Comparison of ENCODE assay signal across 22 mouse cellular contexts in genomic region chr9:124013270-124013669, GRCm38 (mm10). TPM values are rescaled to one million over a fixed set of nuclear protein-coding genes. Genes with fewer than 3 reads are reported as not detected.
A peak's percentile ranks its signal among the peaks of the same experiment; 100 is the strongest.
DNase-seq lines count a peak whose midpoint lies in the region; ATAC-seq lines count a peak whose summit lies in the region.
"Had no signal": no experiment of that assay in that cellular context is flagged by ENCODE, and none has a peak within 500 bp of the region (broad histone marks: within the 10 kb centered on the region; RNA-seq: fewer than 3 reads in every experiment).

No protein-coding gene starts in this region.

- peak; percentile 52 for ATAC-seq in megakaryocyte, adult 5-6 weeks (ENCODE audit: poor library complexity, severe bottlenecking)
- 0 out of 2 replicates have a peak, but pooled peaks have one; percentile 56 for ATAC-seq in monocyte, adult 5-6 weeks (replicated peaks; ENCODE audit: insufficient number of reproducible peaks, low FRiP score, low TSS enrichment, poor library complexity, severe bottlenecking)
- ATAC-seq: activated CD4-positive, CD25-positive, alpha-beta regulatory T cell, adult 4 months; CD4-positive, CD25-positive, alpha-beta regulatory T cell, adult 4 months; Patski had no signal

- no peak for DNase-seq in Muller cell, postnatal 12 days (ENCODE audit: inconsistent ontology term)
- no peak for DNase-seq in layer of hippocampus, adult 11-12 months (ENCODE audit: low spot score)
- DNase-seq: adrenal gland, adult 2 months; adrenal gland, adult 8-10 months; adrenal gland, postnatal 10 days; adrenal gland, postnatal 14 days; adrenal gland, postnatal 25 days; adrenal gland, postnatal 36 days; B cell, adult 2 months; cerebellum, adult 11 months; cerebellum, adult 11-12 months; cerebellum, adult 18-20 months; cerebellum, adult 2 months had no signal

RNA-seq across cellular contexts. Expression of gene Ccr3, which starts 8.5 kb away (rescaled TPM):
- total RNA-seq in megakaryocyte, adult 5-6 weeks (2015) = 15.1 and 20.7 TPM in 2 replicates
- total RNA-seq in megakaryocyte, adult 5-6 weeks (2017) = 22.2 and 28.5 TPM in 2 replicates
- total RNA-seq in monocyte, adult 5-6 weeks (2017) = 1.6 to 124 TPM (median 118 TPM) in 3 replicates
- total RNA-seq: adrenal gland, adult 18-20 months; adrenal gland, adult 2 months; adrenal gland, adult 8-10 months; adrenal gland, postnatal 25 days; ES-E14; MEL had no signal

RNA-seq across cellular contexts. Expression of gene Ccr1l1, which starts 35.1 kb away (rescaled TPM):
- total RNA-seq in megakaryocyte, adult 5-6 weeks (2015) = 0.23 and 1.0 TPM in 2 replicates
- total RNA-seq in megakaryocyte, adult 5-6 weeks (2017) = 0.33 TPM in 1 of 2 replicates, not detected in the other
- not detected in 3 replicates for total RNA-seq in monocyte, adult 5-6 weeks (2017)
- total RNA-seq: adrenal gland, adult 18-20 months; adrenal gland, adult 2 months; adrenal gland, adult 8-10 months; adrenal gland, postnatal 10 days; adrenal gland, postnatal 14 days; adrenal gland, postnatal 25 days; adrenal gland, postnatal 36 days; adrenal gland, postnatal 4 days; ES-E14; MEL had no signal

RNA-seq across cellular contexts. Expression of gene Ccr1, which starts 44.8 kb away (rescaled TPM):
- 119 and 127 TPM in 2 replicates for total RNA-seq in megakaryocyte, adult 5-6 weeks (2015)
- 94.4 and 94.8 TPM in 2 replicates for total RNA-seq in megakaryocyte, adult 5-6 weeks (2017)
- 3.8 to 22.9 TPM (median 22.1 TPM) in 3 replicates for total RNA-seq in monocyte, adult 5-6 weeks (2017)
- total RNA-seq: ES-E14, MEL had no signal
